Mouse (Mus musculus) hindbrain, embryonic 10.5 days (tissue): ENCODE data around the gene A930004D18Rik. TPM values are rescaled to one million over a fixed set of nuclear protein-coding genes. Genes with fewer than 3 reads are reported as not detected.

Experiments used
- DNase-seq: peaks from one replicate; pipeline ENCODE4 v3.0.0-alpha.2; 2017; ENCODE audit warnings: low spot score
- H3K27ac ChIP-seq: fragments of 300-500 bp; sonication (generic); 2 replicates; pipeline ENCODE4 v1.5.1; 2016; ENCODE audit warnings: mild to moderate bottlenecking, moderate library complexity
- H3K27me3 ChIP-seq: fragments of 300-500 bp; sonication (generic); 2 replicates; pipeline ENCODE4 v1.6.1; 2016; ENCODE audit warnings: mild to moderate bottlenecking; ENCODE audit not compliant: poor library complexity, insufficient read depth, severe bottlenecking
- H3K36me3 ChIP-seq: fragments of 300-500 bp; sonication (generic); 2 replicates; pipeline ENCODE4 v1.6.1; 2016; ENCODE audit warnings: mild to moderate bottlenecking, moderate library complexity
- H3K4me1 ChIP-seq: fragments of 300-500 bp; sonication (generic); replicated peaks from 2 replicates; pipeline ENCODE4 v1.6.1; 2016; ENCODE audit warnings: mild to moderate bottlenecking
- H3K4me3 ChIP-seq: fragments of 300-500 bp; sonication (generic); 2 replicates; pipeline ENCODE4 v1.5.1; 2016; ENCODE audit warnings: mild to moderate bottlenecking, moderate library complexity
- H3K9me3 ChIP-seq: fragments of 300-500 bp; sonication (generic); 2 replicates; pipeline ENCODE4 v1.6.1; 2016; ENCODE audit warnings: mild to moderate bottlenecking, moderate library complexity
- WGBS: fragments of 180-500 bp; shearing (Covaris S2); methylation state at CpG from one replicate; pipeline ENCODE4 v1.1.7; 2016; 5-methylcytosine and 5-hydroxymethylcytosine counted together
- polyA plus RNA-seq: library from polyadenylated mRNA; unstranded; fragments of >200 nt; fragmentation: Nextera tagmentation; extraction: Ambion mirVana; gene quantifications from 2 replicates; pipeline ENCODE4 v1.2.1, GENCODE M21; 2016

A930004D18Rik gene
- polyA plus RNA-seq, 1 experiment from 2014 or later, result 22.5 TPM

- Histone ChIP-seq H3K27ac (peak overlapping the region; percentile 100), H3K9me3 (no peaks in the 10 kb centered on the region), H3K27me3 (no peaks in the 10 kb centered on the region), H3K36me3 (0 out of 2 replicates have a peak, but pooled peaks cover 10% of the 10 kb centered on the region), H3K4me1 (peaks cover 73% of the 10 kb centered on the region), H3K4me3 (peak overlapping the region; percentile 99)
- peak; percentile 73 for DNase-seq
- WGBS, result 2% methylated on average over 27 of the region's 27 CpGs
Observed at GRCm38 (mm10) chr2:18040347-18041160, 3.0 kb upstream of the A930004D18Rik start.

- H3K9me3 ChIP-seq, result no peaks in the 10 kb centered on the region
- peaks cover 81% of the 10 kb centered on the region for H3K4me1 ChIP-seq
- H3K27ac ChIP-seq, result peak overlapping the region; percentile 100
- DNase-seq, result peak; percentile 75
- 0 out of 2 replicates have a peak, but pooled peaks cover 10% of the 10 kb centered on the region for H3K36me3 ChIP-seq
- H3K27me3 ChIP-seq, result no peaks in the 10 kb centered on the region
- WGBS, result 1% methylated on average over 46 of the region's 46 CpGs
- peak overlapping the region; percentile 99 for H3K4me3 ChIP-seq
Observed at GRCm38 (mm10) chr2:18039566-18040290, 2.2 kb upstream of the A930004D18Rik start.

- Histone ChIP-seq H3K9me3 (no peaks in the 10 kb centered on the region), H3K36me3 (0 out of 2 replicates have a peak, but pooled peaks cover 10% of the 10 kb centered on the region), H3K27me3 (no peaks in the 10 kb centered on the region), H3K4me1 (peaks cover 89% of the 10 kb centered on the region), H3K27ac (peak overlapping the region; percentile 100), H3K4me3 (peak overlapping the region; percentile 99)
- 11% methylated on average over 10 of the region's 10 CpGs for WGBS
- DNase-seq, result peak; percentile 55
Observed at GRCm38 (mm10) chr2:18038895-18039371, 1.4 kb upstream of the A930004D18Rik start.

- DNase-seq, result no peak
- Histone ChIP-seq H3K27ac (peak overlapping the region; percentile 100), H3K9me3 (no peaks in the 10 kb centered on the region), H3K27me3 (no peaks in the 10 kb centered on the region), H3K4me3 (peak overlapping the region; percentile 99), H3K4me1 (peaks cover 96% of the 10 kb centered on the region), H3K36me3 (0 out of 2 replicates have a peak, but pooled peaks cover 10% of the 10 kb centered on the region)
- 37% methylated on average over 3 of the region's 3 CpGs for WGBS
Observed at GRCm38 (mm10) chr2:18038141-18038752, 710 bp upstream of the A930004D18Rik start.

DNA sequence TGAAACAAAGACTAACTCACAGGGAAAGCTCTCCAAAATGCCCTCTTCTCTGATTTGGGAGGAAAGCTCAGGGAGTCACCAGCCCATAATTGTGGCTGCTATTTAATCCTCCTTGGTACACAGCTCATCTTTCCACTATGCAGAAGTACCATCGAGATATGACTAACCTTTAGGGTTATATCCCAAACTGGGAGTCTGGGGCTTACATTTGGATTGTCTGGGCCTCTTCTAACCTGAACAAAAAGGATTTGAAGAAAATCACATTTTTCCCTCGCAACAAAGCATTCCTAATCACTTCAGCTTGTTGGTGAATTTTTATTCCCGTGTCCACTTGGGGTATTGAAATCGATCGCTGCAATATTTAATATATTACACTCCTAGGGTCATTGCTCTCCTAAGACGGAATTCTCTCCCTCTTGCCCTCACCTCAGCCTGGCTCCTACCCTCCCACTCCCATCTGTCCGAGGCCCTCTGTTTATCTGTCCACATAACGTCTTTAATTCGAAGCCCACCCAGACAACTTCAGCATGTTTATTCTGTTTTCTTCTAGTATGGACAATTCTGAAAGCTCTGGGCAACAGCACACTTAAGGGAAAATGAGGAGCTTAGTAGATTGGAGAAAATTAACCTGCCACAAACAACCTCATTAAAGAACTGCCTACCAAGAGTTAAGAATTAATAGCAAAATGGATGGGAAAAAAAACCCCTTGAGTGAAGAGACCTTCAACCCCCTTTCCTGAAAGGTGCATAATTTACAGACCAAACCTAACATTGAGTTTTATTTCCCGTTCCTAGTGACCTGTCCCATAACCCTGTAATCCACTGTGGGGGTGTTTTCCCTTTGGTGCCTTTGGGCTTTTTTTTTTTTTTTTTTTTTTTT lies 2.9 kb downstream of the A930004D18Rik start:
- H3K36me3 ChIP-seq, result 0 out of 2 replicates have a peak, but pooled peaks cover under 1% of the 10 kb centered on the region
- WGBS, result 34% methylated on average over 10 of the region's 10 CpGs
- H3K27me3 ChIP-seq, result no peaks in the 10 kb centered on the region
- H3K9me3 ChIP-seq, result no peaks in the 10 kb centered on the region
- peaks cover 93% of the 10 kb centered on the region for H3K4me1 ChIP-seq
- peak overlapping the region; percentile 81 for H3K4me3 ChIP-seq
- peak overlapping the region; percentile 100 for H3K27ac ChIP-seq
- DNase-seq, result no peak

DNA sequence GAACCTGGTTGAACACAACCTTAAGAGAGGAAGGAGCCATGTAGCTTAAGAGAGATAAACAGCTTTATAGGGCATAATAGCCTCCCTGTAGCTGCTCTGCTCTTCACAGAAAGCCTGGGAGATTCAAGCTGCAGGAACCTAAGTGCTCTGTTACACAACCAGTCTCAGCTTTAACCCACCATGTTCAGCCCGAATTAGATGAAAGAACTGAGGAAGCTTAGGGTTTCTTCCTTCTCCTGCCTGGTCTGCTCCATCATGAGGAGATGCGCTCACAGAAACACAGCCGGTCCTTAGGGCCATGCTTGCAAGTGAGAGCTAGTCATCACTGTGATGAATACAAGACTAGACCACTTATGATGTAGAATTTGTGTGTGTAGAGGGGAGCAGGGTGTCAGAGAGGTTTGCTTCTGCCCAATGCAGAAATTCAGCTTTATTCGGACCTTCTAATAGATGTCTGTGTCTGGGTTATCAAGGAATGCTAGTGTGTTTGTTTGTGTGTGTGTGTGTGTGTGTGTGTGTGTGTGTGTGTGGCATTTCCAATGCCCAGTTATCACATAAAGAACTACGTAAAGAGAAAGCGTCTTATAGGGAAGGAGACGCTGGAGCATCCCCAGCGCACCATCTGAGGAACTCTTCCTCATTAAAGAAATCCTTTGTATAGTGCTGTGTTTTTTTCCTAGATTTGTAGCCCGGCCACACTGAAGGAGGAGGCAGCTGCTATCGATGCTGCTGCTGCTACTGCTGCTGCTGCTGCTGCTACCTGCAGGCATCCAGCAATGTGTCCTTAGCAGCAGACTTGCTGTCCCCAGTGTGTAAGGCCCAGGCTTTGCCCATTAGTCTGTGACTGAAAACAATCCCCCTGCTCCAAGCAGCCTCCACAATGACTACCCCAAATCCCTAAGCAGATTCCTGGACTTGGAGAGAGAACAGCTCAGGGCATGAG lies 4.1 kb downstream of the A930004D18Rik start:
- Histone ChIP-seq H3K27ac (peak overlapping the region; percentile 100), H3K4me3 (peak overlapping the region; percentile 81), H3K9me3 (no peaks in the 10 kb centered on the region), H3K4me1 (peaks cover 85% of the 10 kb centered on the region), H3K36me3 (no peaks in the 10 kb centered on the region), H3K27me3 (no peaks in the 10 kb centered on the region)
- DNase-seq, result peak; percentile 45
- WGBS, result 37% methylated on average over 10 of the region's 10 CpGs

DNA sequence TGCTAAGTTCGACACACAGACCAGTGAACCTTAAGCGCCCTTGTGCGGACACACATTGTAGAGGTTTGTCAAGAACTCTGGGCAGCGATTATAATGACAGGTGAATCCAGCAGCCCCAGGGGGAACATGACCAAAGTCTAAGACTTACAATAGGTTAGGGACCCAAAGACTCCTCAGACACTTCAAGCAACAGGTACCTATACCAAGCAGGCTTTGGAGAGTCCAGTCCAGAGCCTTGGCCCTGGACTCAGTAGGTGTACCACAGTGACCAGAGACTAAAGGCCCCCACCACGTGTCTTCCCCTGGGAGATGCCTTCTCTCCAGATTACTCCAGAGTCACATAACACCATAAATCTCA lies 5.0 kb downstream of the A930004D18Rik start:
- H3K4me3 ChIP-seq, result peak overlapping the region; percentile 81
- DNase-seq, result no peak
- H3K9me3 ChIP-seq, result no peaks in the 10 kb centered on the region
- WGBS, result 24% methylated on average over 5 of the region's 5 CpGs
- H3K27me3 ChIP-seq, result no peaks in the 10 kb centered on the region
- peak overlapping the region; percentile 100 for H3K27ac ChIP-seq
- no peaks in the 10 kb centered on the region for H3K36me3 ChIP-seq
- H3K4me1 ChIP-seq, result peaks cover 76% of the 10 kb centered on the region

GRCm38 (mm10) chr2:18031831-18032537 lies 5.6 kb downstream of the A930004D18Rik start:
- Histone ChIP-seq H3K36me3 (no peaks in the 10 kb centered on the region), H3K27me3 (no peaks in the 10 kb centered on the region), H3K9me3 (no peaks in the 10 kb centered on the region), H3K4me1 (peaks cover 75% of the 10 kb centered on the region), H3K27ac (peak overlapping the region; percentile 100), H3K4me3 (peak overlapping the region; percentile 81)
- WGBS, result under 1% methylated on average over 34 of the region's 34 CpGs
- peak; percentile 86 for DNase-seq

- Histone ChIP-seq H3K4me3 (peak overlapping the region; percentile 81), H3K4me1 (peaks cover 77% of the 10 kb centered on the region), H3K27me3 (no peaks in the 10 kb centered on the region), H3K9me3 (no peaks in the 10 kb centered on the region), H3K36me3 (no peaks in the 10 kb centered on the region), H3K27ac (peak overlapping the region; percentile 100)
- under 1% methylated on average over 26 of the region's 26 CpGs for WGBS
- DNase-seq, result peak; percentile 67
Observed at GRCm38 (mm10) chr2:18031271-18031821, 6.2 kb downstream of the A930004D18Rik start.

- no peaks in the 10 kb centered on the region for H3K27me3 ChIP-seq
- 7% methylated on average over 8 of the region's 8 CpGs for WGBS
- H3K27ac ChIP-seq, result peak overlapping the region; percentile 100
- peak; percentile 60 for DNase-seq
- peaks cover 78% of the 10 kb centered on the region for H3K4me1 ChIP-seq
- no peaks in the 10 kb centered on the region for H3K36me3 ChIP-seq
- no peaks in the 10 kb centered on the region for H3K9me3 ChIP-seq
- H3K4me3 ChIP-seq, result peak overlapping the region; percentile 81
Observed at GRCm38 (mm10) chr2:18030581-18030980, 7.0 kb downstream of the A930004D18Rik start.
